Mouse (Mus musculus) midbrain, embryonic 10.5 days (tissue): ENCODE data around the gene Pik3r4. TPM values are rescaled to one million over a fixed set of nuclear protein-coding genes. Genes with fewer than 3 reads are reported as not detected.
A peak's percentile ranks its signal among the peaks of the same experiment; 100 is the strongest.
"Not testable (repeated sequence)": the region's sequence is repeated elsewhere in the genome, so short reads cannot be mapped to it uniquely, and the experiment has no call there.

Experiments
- DNase-seq: peaks from one replicate; pipeline ENCODE4 v3.0.0-alpha.2; 2017; ENCODE audit warnings: low spot score
- H3K27ac ChIP-seq: fragments of 300-500 bp; sonication (generic); replicated peaks from 2 replicates; pipeline ENCODE4 v1.5.1; 2016; ENCODE audit warnings: mild to moderate bottlenecking
- H3K27me3 ChIP-seq: fragments of 300-500 bp; sonication (generic); 2 replicates; pipeline ENCODE4 v1.6.1; 2016; ENCODE audit warnings: low read depth, mild to moderate bottlenecking; ENCODE audit not compliant: poor library complexity, severe bottlenecking
- H3K36me3 ChIP-seq: fragments of 300-500 bp; sonication (generic); 2 replicates; pipeline ENCODE4 v1.6.1; 2016; ENCODE audit warnings: mild to moderate bottlenecking, moderate library complexity
- H3K4me1 ChIP-seq: fragments of 300-500 bp; sonication (generic); 2 replicates; pipeline ENCODE4 v1.6.1; 2016
- H3K4me3 ChIP-seq: fragments of 300-500 bp; sonication (generic); 2 replicates; pipeline ENCODE4 v1.5.1; 2016; ENCODE audit warnings: mild to moderate bottlenecking, moderate library complexity
- H3K9me3 ChIP-seq: fragments of 300-500 bp; sonication (generic); replicated peaks from 2 replicates; pipeline ENCODE4 v1.6.1; 2016; ENCODE audit warnings: mild to moderate bottlenecking
- WGBS: fragments of 180-500 bp; shearing (Covaris S2); methylation state at CpG from one replicate; pipeline ENCODE4 v1.1.7; 2016; 5-methylcytosine and 5-hydroxymethylcytosine counted together
- polyA plus RNA-seq: library from polyadenylated mRNA; unstranded; fragments of >200 nt; fragmentation: Nextera tagmentation; extraction: Ambion mirVana; gene quantifications from 2 replicates; pipeline ENCODE4 v1.2.1, GENCODE M21; 2016

Gene Pik3r4
- 23.9 and 24.0 TPM in 2 replicates for polyA plus RNA-seq

DNA sequence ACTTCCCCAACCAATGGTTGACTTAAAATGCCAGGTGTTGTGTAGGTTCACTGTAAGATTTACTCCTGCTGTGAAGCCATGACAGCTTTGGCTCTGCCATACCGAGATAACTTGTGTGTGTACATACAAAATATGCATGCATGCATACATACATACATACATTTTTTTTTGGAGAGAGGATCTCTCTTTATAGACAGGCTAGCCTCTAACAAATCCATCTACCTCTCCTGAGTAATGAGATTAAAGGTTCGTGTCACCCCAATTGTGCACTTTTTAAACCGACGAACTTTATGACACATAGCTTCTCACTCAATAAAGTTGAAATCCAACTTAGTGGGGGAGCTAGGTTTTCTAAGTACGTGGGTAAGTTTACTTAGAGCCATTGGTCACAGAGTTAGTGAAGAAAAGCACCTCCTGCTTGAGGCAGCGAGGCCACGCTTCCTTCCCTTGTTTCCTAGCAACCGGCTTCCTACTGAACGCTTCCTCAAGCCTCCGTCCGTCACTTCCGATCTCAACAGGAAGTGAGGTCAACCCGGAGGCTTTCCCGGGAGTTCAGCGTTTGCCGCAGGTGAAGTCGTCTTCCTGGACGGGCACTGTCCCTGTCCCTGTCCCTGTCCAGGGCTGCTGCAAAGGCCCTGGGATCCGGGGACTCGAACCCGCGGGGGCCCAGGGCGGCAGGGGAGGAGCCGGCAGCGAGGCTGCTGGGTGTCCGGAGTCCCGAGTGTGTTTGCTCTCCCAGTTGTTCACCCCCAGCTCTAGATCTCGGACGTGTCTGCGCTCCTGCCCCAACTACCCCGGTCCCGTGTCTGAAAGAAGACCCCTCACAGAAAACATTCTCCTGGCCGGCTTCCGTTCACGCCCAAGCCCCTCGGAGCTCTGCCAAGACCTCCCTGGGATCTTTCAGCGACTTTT, at the start of gene Pik3r4:
TSS of gene Pik3r4 (plus strand) at position 519 of the 912 bp plus-strand sequence.
- Histone ChIP-seq H3K4me3 (peak within 1 kb of the TSS; percentile 86), H3K4me1 (peaks cover 23% of the 10 kb centered on the region), H3K36me3 (peaks cover 32% of the 10 kb centered on the region), H3K9me3 (no peaks in the 10 kb centered on the region), H3K27me3 (no peaks in the 10 kb centered on the region), H3K27ac (peak within 1 kb of the TSS; percentile 88)
- 6% methylated on average over 37 of the region's 37 CpGs for WGBS
- peak; percentile 86 for DNase-seq

DNA sequence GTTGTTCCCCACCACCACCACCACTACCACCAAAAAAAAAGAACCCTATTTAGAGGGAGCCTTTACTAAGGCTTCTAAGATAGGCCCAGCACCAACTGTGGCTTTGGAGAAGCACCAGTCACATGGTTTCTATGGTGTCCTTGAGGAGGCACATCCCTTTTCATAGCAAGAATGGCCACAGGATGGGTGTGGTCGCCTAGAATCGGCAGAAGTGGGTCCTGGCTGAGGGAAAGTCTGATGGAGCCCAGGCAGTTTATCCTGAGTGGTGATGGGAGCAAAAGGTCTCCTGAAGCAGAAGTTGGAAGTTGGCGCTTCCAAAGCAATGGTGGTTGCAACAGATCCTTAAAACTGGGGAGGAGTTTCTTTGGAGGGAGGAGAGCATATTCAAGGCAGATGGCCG, 43.9 kb upstream of the Pik3r4 start:
- no peaks in the 10 kb centered on the region for H3K27me3 ChIP-seq
- no peak overlapping the region for H3K4me3 ChIP-seq
- H3K36me3 ChIP-seq = no peaks in the 10 kb centered on the region
- no peaks in the 10 kb centered on the region for H3K9me3 ChIP-seq
- no peak for DNase-seq
- WGBS = 88% methylated on average over 4 of the region's 4 CpGs
- no peaks in the 10 kb centered on the region for H3K4me1 ChIP-seq
- no peak overlapping the region for H3K27ac ChIP-seq

DNA sequence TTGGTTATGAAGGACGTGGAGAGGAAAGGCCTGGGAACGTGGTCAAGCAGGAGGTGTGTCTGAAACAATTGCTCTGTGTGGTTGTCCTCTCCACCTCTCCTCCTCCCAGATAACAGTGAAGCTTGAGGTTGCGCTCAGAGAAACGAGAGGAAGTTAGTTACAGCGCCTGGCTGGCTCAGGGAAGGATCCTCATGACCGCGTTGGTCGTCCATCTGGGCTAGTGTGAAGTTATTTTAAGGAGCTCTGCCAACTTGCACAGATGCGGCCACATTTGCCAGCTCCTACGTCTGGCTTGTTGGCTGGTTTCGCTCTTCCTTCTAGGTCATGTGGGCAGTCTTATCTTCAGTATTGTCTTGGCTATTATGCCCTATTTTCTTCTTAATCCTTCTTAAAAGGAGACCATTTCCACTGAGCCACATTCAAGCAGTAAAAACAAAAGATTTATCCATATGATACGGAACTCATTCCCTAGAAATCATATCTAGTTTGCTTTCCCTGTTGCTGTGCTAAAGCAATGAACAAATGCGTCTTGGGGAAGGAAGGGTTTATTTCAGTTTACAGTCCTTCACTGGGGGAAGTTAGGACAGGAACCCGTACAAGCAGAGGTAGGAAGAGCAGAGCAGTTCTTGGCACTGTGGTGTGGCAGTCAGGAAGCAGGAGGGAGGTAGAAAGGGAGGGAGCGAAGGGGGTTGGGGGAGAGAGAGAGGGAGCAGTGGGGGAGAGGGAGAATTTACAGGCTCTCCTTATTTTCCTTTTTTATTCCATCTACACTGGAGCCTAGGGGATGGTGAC, 30.6 kb upstream of the Pik3r4 start:
- Histone ChIP-seq H3K27me3 (no peaks in the 10 kb centered on the region), H3K27ac (no peak overlapping the region), H3K36me3 (no peaks in the 10 kb centered on the region), H3K9me3 (peaks cover 10% of the 10 kb centered on the region; the same call in 1 of the 2 replicates), H3K4me3 (no peak overlapping the region), H3K4me1 (no peaks in the 10 kb centered on the region)
- no peak for DNase-seq
- WGBS = 89% methylated on average over 15 of the region's 15 CpGs

DNA sequence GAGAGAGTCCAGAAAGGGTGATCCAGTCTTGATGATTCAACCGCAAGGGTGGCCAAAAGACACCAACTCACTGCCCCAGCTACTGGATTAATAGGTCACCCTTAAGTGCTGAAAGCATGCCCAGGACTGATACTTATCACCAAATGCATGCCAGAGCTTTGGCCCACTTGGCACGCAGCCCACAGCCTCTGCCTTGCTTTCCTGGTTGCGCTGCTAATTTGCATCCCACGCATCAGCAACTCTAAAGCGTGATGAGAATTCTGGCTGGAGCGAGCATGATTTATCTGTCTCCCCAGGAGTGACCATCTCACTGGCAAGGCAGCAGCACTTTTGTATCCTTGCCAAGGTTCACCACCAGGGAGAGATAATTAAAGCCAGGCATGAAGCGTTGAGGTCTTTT, 29.9 kb upstream of the Pik3r4 start:
- Histone ChIP-seq H3K4me1 (no peaks in the 10 kb centered on the region), H3K27me3 (no peaks in the 10 kb centered on the region), H3K4me3 (no peak overlapping the region), H3K36me3 (no peaks in the 10 kb centered on the region), H3K27ac (no peak overlapping the region), H3K9me3 (peaks cover 10% of the 10 kb centered on the region; the same call in 1 of the 2 replicates)
- 86% methylated on average over 7 of the region's 7 CpGs for WGBS
- DNase-seq = no peak

DNA sequence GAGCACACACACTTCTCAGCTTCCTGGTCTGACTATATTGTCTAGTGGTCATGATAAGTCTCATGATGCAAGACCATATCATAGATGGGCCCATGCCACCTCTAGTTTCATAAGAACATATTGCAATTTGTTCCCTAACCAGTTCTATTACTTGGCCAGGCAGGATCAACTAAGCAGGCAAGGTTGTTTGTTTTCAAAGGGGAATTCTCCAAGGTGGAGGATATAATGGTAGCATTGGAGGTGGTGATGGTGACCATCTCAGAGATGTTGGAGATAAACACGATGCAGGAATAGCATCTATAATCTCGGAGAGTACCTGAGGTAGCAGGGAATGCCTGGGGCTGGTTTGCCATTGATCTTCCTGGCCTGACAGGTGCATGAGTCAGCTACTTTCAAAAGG, 26.8 kb upstream of the Pik3r4 start:
- H3K27ac ChIP-seq = no peak overlapping the region
- 75% methylated on average over 2 of the region's 2 CpGs for WGBS
- DNase-seq = no peak
- H3K36me3 ChIP-seq = no peaks in the 10 kb centered on the region
- H3K9me3 ChIP-seq = peaks cover 9% of the 10 kb centered on the region; the same call in 1 of the 2 replicates
- no peaks in the 10 kb centered on the region for H3K27me3 ChIP-seq
- no peak overlapping the region for H3K4me3 ChIP-seq
- no peaks in the 10 kb centered on the region for H3K4me1 ChIP-seq

DNA sequence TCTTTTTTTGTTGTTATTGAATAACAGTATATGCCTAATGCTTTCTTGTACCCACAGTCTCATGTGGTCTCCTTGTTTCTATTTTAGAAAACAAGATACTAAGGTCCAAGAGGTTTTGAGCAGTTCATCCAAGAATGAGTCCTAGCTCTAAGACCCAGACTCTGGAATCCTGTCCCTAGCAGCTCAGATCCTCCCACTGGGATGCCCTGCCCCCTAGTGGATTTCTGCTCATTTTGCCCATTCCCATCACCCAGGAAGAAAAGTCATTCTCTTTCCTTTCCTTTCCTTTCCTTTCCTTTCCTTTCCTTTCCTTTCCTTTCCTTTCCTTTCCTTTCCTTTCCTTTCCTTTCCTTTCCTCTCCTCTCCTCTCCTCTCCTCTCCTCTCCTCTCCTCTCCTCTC, 25.5 kb upstream of the Pik3r4 start:
- H3K9me3 ChIP-seq, H3K4me3 ChIP-seq, H3K27ac ChIP-seq, H3K4me1 ChIP-seq, H3K36me3 ChIP-seq, H3K27me3 ChIP-seq: not testable (repeated sequence)
- DNase-seq = peak; percentile 46

DNA sequence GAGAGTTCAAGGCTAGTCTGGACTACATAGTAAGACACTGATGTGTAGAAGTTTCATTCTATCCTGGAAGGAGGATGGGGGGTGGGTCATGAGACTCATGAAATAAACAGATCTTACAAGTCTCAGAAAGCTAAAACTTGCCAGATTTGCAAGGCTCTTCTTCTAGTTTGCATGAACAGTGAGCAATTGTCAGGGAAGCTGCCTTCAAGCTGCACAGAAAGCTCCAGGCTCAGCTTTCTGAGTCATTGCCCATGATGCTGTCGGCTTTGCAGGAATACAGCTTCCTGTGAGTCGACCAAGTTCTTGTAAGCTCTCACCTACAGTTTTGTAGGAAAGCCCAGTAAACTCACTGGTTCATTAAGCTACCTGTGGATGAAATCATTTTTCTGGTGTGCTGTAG, 8.8 kb upstream of the Pik3r4 start:
- Histone ChIP-seq H3K27me3 (no peaks in the 10 kb centered on the region), H3K27ac (no peak overlapping the region), H3K9me3 (no peaks in the 10 kb centered on the region), H3K36me3 (no peaks in the 10 kb centered on the region), H3K4me3 (no peak overlapping the region), H3K4me1 (no peaks in the 10 kb centered on the region)
- no peak for DNase-seq
- 92% methylated on average over 2 of the region's 2 CpGs for WGBS

DNA sequence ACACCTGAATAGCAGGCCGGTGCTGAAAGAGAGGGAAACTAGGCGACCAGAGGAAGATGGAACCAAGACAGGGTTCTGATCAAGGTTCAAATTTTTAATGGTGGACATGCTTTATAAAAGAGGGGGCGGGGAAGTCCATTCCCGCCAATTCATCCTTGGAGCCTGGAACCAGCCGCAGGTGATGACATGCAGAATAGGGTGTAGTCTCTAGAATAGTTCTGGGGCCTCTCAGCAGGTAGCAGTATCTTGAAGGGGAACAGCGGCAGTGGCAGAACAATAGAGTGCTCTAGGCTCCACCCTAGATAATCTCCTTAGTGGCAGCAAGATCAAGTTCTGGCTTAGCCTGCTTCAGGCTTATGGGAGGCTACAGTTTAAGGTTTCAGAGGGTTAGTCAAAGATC, 1.4 kb upstream of the Pik3r4 start:
- H3K9me3 ChIP-seq, H3K27me3 ChIP-seq, H3K4me3 ChIP-seq, DNase-seq, H3K27ac ChIP-seq: not testable (repeated sequence)
- H3K4me1 ChIP-seq = peaks cover 23% of the 10 kb centered on the region
- WGBS = 69% methylated on average over 6 of the region's 6 CpGs
- H3K36me3 ChIP-seq = peaks cover 22% of the 10 kb centered on the region

DNA sequence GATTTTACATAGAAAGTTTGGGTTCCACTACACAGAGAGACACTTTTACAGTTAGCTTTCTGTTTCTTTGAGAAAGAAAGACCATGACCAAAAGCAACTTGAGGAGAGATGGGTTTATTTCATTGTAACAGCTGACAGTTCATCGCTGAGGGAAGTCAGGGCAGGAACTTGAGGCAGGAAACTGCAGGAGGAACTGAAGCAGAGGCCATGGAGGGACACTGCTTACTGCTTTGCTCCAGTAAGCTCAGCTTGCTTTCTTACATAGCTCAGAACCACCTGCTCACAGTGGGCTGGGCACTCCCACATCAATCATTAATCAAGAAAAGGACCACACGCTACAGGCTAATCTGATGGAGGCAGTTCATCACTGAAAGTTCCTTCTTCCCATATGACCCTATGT, 13.4 kb downstream of the Pik3r4 start:
- peaks cover 85% of the 10 kb centered on the region for H3K36me3 ChIP-seq
- H3K9me3 ChIP-seq = no peaks in the 10 kb centered on the region
- 88% methylated on average over 2 of the region's 2 CpGs for WGBS
- H3K4me3 ChIP-seq = no peak overlapping the region
- no peaks in the 10 kb centered on the region for H3K4me1 ChIP-seq
- H3K27ac ChIP-seq = no peak overlapping the region
- no peak for DNase-seq
- no peaks in the 10 kb centered on the region for H3K27me3 ChIP-seq

DNA sequence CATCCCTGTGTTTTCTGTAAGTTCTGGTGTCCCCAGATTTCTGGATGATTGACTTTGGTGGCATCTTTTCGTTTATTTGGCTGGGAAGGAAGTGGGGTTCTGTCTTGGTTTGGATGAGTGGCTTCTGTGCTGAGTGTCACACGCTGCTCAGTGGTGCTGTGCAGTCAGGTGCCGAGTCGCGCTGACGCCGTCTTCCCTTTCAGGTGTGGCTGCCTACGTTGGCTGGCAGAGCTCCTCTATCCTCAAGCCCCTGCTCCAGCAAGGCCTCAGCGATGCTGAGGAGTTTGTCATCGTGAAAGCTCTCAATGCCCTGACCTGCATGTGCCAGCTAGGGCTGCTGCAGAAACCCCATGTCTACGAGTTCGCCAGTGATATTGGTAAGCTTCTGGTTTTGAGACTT, 15.4 kb downstream of the Pik3r4 start:
- H3K36me3 ChIP-seq = peaks cover 85% of the 10 kb centered on the region
- 94% methylated on average over 12 of the region's 12 CpGs for WGBS
- no peak overlapping the region for H3K27ac ChIP-seq

DNA sequence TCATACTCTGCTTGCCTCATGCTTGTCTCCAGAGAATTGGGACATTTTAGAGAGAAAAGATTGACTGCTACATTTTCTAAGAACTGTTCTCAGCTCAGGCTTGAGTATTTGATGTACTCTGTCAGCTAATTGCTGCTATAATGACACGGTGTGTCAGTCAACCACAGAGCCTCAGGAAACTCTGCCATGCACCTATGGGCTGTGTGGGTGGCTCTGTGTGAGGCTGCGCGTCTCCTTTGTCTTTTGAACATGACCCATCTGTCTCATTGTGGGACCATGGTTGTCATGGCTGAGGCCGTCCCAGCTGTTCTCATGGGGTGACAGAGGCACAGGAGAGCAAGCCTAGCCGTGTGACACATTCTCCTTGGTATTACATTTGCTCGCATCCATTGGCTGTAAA, 17.1 kb downstream of the Pik3r4 start:
- 86% methylated on average over 6 of the region's 6 CpGs for WGBS
- H3K4me3 ChIP-seq = no peak overlapping the region
- no peak overlapping the region for H3K27ac ChIP-seq
- no peak for DNase-seq
- H3K27me3 ChIP-seq = no peaks in the 10 kb centered on the region
- H3K9me3 ChIP-seq = no peaks in the 10 kb centered on the region
- H3K36me3 ChIP-seq = peaks cover 85% of the 10 kb centered on the region
- no peaks in the 10 kb centered on the region for H3K4me1 ChIP-seq

More for the DNA sequence above, 15.4 kb downstream of the Pik3r4 start:
- no peak for DNase-seq
- Histone ChIP-seq H3K9me3 (no peaks in the 10 kb centered on the region), H3K27me3 (no peaks in the 10 kb centered on the region), H3K4me1 (no peaks in the 10 kb centered on the region), H3K4me3 (no peak overlapping the region)

DNA sequence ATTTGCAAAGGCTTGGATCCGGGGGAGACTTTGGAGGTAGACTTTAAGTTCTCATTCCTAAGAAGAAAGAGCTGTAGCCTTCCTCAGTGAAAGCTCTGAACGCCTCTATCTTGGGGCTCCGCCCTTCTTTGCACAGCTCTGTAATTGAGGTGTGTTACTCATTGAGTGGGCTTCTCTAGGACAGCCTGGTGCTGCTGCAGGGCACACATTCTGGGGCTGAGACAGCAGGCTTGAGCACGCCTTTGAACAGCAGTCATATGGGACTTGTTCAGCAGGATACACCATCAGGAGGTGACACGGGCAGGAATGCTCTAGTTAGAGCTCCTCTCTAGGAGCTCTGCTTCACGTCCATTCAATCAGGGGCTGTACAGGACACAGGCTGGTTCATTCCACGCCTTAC, 22.5 kb downstream of the Pik3r4 start:
- Histone ChIP-seq H3K36me3 (peaks cover 97% of the 10 kb centered on the region), H3K27ac (no peak overlapping the region), H3K4me3 (no peak overlapping the region), H3K4me1 (no peaks in the 10 kb centered on the region), H3K27me3 (no peaks in the 10 kb centered on the region), H3K9me3 (no peaks in the 10 kb centered on the region)
- DNase-seq = no peak
- 90% methylated on average over 7 of the region's 7 CpGs for WGBS

DNA sequence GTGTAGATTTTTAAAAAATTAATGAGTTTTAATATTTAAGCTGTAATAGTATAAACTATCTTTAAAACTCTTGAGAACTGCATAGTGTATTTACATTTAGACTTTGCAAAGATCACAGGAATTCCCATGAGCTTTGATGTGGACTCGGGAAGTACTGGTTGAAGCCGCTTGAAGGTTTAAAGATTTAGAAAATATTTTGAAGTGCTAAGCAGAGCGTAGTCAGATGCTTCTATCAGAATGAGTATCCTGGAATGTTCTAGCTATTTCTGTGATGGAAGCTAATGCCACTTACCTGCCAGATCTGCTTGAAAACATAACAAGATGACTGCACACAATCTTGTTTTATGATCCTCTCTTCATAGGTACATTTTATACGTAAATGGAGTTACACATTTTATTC, 28.1 kb downstream of the Pik3r4 start:
- no peak for DNase-seq
- Histone ChIP-seq H3K4me3 (no peak overlapping the region), H3K4me1 (no peaks in the 10 kb centered on the region), H3K36me3 (peaks cover 77% of the 10 kb centered on the region), H3K27ac (no peak overlapping the region), H3K9me3 (no peaks in the 10 kb centered on the region), H3K27me3 (no peaks in the 10 kb centered on the region)
- WGBS = 89% methylated on average over 4 of the region's 4 CpGs
